Mouse (Mus musculus): ENCODE results near the gene Kremen1.

DNA sequence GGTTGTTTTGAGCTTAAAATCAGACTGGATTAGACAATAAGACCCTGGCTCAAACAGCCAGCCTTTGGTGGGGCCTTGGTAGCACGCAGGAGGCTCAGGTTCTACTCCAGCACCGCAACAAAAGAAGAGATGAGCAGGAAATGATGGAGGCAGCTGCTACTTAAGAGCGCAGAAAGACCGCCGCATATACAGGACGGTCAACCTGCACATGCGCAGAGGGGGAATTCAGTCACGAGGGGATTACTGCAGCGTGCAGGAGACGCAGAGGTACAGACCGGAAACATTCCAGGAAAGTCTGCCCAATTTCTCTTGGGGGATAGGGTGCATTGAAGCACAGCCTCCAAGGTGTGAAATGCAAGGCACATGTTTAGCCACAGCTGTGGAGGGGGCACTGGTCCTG is 103.3 kb downstream of the Kremen1 start:
- TF ChIP-seq TBP (conservative IDR thresholded peaks at IDR 0.05; ENCODE audit: low read depth, low read length) (no peak), HCFC1 (IDR thresholded peaks at IDR 0.05; ENCODE audit: low read depth, low read length) (no peak), MXI1 (IDR thresholded peaks at IDR 0.05; ENCODE audit: low read depth, low read length) (no peak), CTCF (conservative IDR thresholded peaks at IDR 0.05 in 1 of 2, IDR thresholded peaks at IDR 0.05 in 1 of 2; ENCODE audit: low read depth in 2 of 2, low read length in 2 of 2) (no peak), JUN (IDR thresholded peaks at IDR 0.05; ENCODE audit: insufficient read depth, low read depth, low read length) (no peak), RAD21 (IDR thresholded peaks at IDR 0.05; ENCODE audit: low read depth, low read length) (no peak), POLR2A (IDR thresholded peaks at IDR 0.05; ENCODE audit: low read depth, low read length) (no peak), ZC3H11A (IDR thresholded peaks at IDR 0.05; ENCODE audit: low read depth, low read length) (no peak), NELFE (IDR thresholded peaks at IDR 0.05; ENCODE audit: low read depth, low read length) (no peak), MAX (IDR thresholded peaks at IDR 0.05; ENCODE audit: low read length) (no peak), POLR2AphosphoS2 (IDR thresholded peaks at IDR 0.05; ENCODE audit: low read depth, low read length) (no peak), USF1 (IDR thresholded peaks at IDR 0.05; ENCODE audit: low read depth, low read length) (no peak)

Measured in CH12.LX (cell line).